Mouse (Mus musculus): ENCODE results near the gene Lrrc8b.

Gene Lrrc8b

GRCm38 (mm10) chr5:105479673-105480072, 64.1 kb downstream of the Lrrc8b start:
- intact Hi-C loops (cut with DNase I) = no loop called here

- intact Hi-C loops (cut with DNase I) = no loop called here
These were observed 65.0 kb downstream of the Lrrc8b start for GRCm38 (mm10) chr5:105480561-105480960.

- intact Hi-C loops (cut with DNase I) = no loop called here
These were observed 68.1 kb downstream of the Lrrc8b start for GRCm38 (mm10) chr5:105483632-105484031.

- intact Hi-C loops (cut with DNase I) = no loop called here
These were observed 68.7 kb downstream of the Lrrc8b start for GRCm38 (mm10) chr5:105484247-105484646.

- intact Hi-C loops (cut with DNase I) = no loop called here
These were observed 69.3 kb downstream of the Lrrc8b start for GRCm38 (mm10) chr5:105484891-105485290.

- intact Hi-C loops (cut with DNase I) = no loop called here
These were observed 74.6 kb downstream of the Lrrc8b start for GRCm38 (mm10) chr5:105490211-105490610.

- intact Hi-C loops (cut with DNase I) = no loop called here
These were observed 75.8 kb downstream of the Lrrc8b start for GRCm38 (mm10) chr5:105491389-105491788.

GRCm38 (mm10) chr5:105492367-105493246, 77.0 kb downstream of the Lrrc8b start:
- intact Hi-C loops (cut with DNase I) = no loop called here

GRCm38 (mm10) chr5:105493377-105493776, 77.8 kb downstream of the Lrrc8b start:
- intact Hi-C loops (cut with DNase I) = no loop called here

- intact Hi-C loops (cut with DNase I) = no loop called here
These were observed 78.8 kb downstream of the Lrrc8b start for GRCm38 (mm10) chr5:105494246-105494917.

GRCm38 (mm10) chr5:105494918-105495901, 79.6 kb downstream of the Lrrc8b start:
- intact Hi-C loops (cut with DNase I) = loop anchor here (5.0 kb wide), 2 partner anchors 88 to 157 kb away; no protein-coding TSS in a partner anchor

GRCm38 (mm10) chr5:105496133-105496532, 80.6 kb downstream of the Lrrc8b start:
- intact Hi-C loops (cut with DNase I) = loop anchor here (5.0 kb wide), 2 partner anchors 89 to 156 kb away; no protein-coding TSS in a partner anchor

GRCm38 (mm10) chr5:105496586-105496985, 81.0 kb downstream of the Lrrc8b start:
- intact Hi-C loops (cut with DNase I) = loop anchor here (5.0 kb wide), 2 partner anchors 89 to 156 kb away; no protein-coding TSS in a partner anchor

GRCm38 (mm10) chr5:105498429-105499000, 82.9 kb downstream of the Lrrc8b start:
- intact Hi-C loops (cut with DNase I) = loop anchor here (5.0 kb wide), 2 partner anchors 91 to 154 kb away; no protein-coding TSS in a partner anchor

GRCm38 (mm10) chr5:105499396-105499795, 83.8 kb downstream of the Lrrc8b start:
- intact Hi-C loops (cut with DNase I) = loop anchor here (5.0 kb wide), 2 partner anchors 92 to 153 kb away; no protein-coding TSS in a partner anchor

- intact Hi-C loops (cut with DNase I) = no loop called here
These were observed 84.9 kb downstream of the Lrrc8b start for GRCm38 (mm10) chr5:105500132-105501121.

GRCm38 (mm10) chr5:105501136-105501535, 85.6 kb downstream of the Lrrc8b start:
- intact Hi-C loops (cut with DNase I) = no loop called here

GRCm38 (mm10) chr5:105508813-105509212, 93.2 kb downstream of the Lrrc8b start:
- intact Hi-C loops (cut with DNase I) = no loop called here

GRCm38 (mm10) chr5:105512297-105512696, 96.7 kb downstream of the Lrrc8b start:
- intact Hi-C loops (cut with DNase I) = loop anchor here (10.0 kb wide), 1 partner anchor 363 kb away; the partner anchor contains the start of gene Zfp326
